Mouse (Mus musculus): ENCODE measurements at regions not wholly inside any gene's neighbourhood (a gene's known extent, or its start where the extent isn't known, plus 50 kb on each side); places are given as distances from the start of the nearest gene placed in this dataset.

- TF ChIP-seq CTCF (conservative IDR thresholded peaks at IDR 0.05; ENCODE audit: insufficient read depth, insufficient read length, low read depth, low read length) (no peak), POLR2A (IDR thresholded peaks at IDR 0.05; ENCODE audit: low read depth, low read length) (no peak)
These were observed 90.6 kb upstream of the Mkln1 start for GRCm38 (mm10) chr6:31307899-31308298.

Measured in kidney, adult 2 months (tissue).